Mouse (Mus musculus) heart, postnatal 0 days (tissue): ENCODE results near the gene Ctsk.

Experiments
- CTCF ChIP-seq: IDR thresholded peaks from 2 replicates; pipeline ENCODE4 v1.5.1; 2016; ENCODE audit warnings: antibody characterized with exemption, control low read depth, low read depth
- EP300 ChIP-seq: IDR thresholded peaks from 2 replicates; pipeline ENCODE4 v1.6.1; 2016; ENCODE audit warnings: antibody characterized with exemption, low read depth

- no peak for TF ChIP-seq CTCF
- TF ChIP-seq EP300, result no peak
These were observed at the start of gene Ctsk for GRCm38 (mm10) chr3:95499024-95499423.
